15 mouse cellular contexts compared by ENCODE assay signal in the genomic region with DNA sequence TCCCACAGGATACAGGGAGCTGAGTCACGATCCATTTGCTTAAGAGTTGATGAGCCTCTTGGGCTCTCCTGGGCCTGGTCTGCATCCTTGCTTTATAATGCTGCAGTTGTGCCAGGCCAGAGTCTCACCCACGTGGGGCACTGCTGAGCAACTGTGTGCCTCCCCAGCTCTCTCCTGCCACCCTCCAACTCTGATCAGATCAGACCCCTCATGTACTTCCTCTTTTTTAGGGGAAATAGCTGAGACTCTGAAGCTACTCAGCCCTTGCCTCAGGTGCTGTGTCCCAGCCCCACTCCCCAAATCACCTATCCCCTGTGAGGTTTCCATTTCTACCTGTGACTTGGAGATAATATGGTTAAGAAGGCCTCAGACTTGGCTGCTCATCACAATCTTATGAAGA. TPM values are rescaled to one million over a fixed set of nuclear protein-coding genes. Genes with fewer than 3 reads are reported as not detected.
DNase-seq lines count a peak whose midpoint lies in the region; ATAC-seq lines count a peak whose summit lies in the region.
"Had no signal": no experiment of that assay in that cellular context is flagged by ENCODE, and none has a peak within 500 bp of the region (broad histone marks: within the 10 kb centered on the region; RNA-seq: fewer than 3 reads in every experiment).

No protein-coding gene starts in this region.

- peak; percentile 65 for ATAC-seq in megakaryocyte-erythroid progenitor cell, adult 5-6 weeks (replicated peaks; ENCODE audit: low FRiP score, low TSS enrichment, poor library complexity, severe bottlenecking)
- ATAC-seq: forebrain, embryonic 15.5 days had no signal

- intact Hi-C loops in heart, postnatal 36 days (cut with DNase I) = no loop called here

- DNase-seq in heart, adult 11 months = peak; percentile 89
- DNase-seq in heart, postnatal 36 days = no peak
- peak; percentile 74 for DNase-seq in MEL-GATA-1-ER (ENCODE audit: extremely low read depth, low read depth)
- DNase-seq in thymus, postnatal 36 days = peak; percentile 29 to 41
- no peak for DNase-seq in layer of hippocampus, adult 11-12 months (ENCODE audit: low spot score)
- no peak for DNase-seq in adrenal gland, adult 2 months
- no peak for DNase-seq in adrenal gland, adult 8-10 months
- DNase-seq: adrenal gland, postnatal 25 days; cerebellum, adult 8-10 months; gastrocnemius, postnatal 36 days; kidney, adult 8-10 months; kidney, postnatal 36 days had no signal

RNA-seq across cellular contexts. Expression of a gene that starts 2.6 kb away (rescaled TPM):
- under 1 TPM; 0.84 to 0.97 TPM for total RNA-seq in heart, postnatal 36 days (2021)
- not detected in 2 replicates for total RNA-seq in megakaryocyte-erythroid progenitor cell, adult 5-6 weeks (2014; fragmentation: Nextera tagmentation)
- not detected in 2 replicates for total RNA-seq in megakaryocyte-erythroid progenitor cell, adult 5-6 weeks (2017)
- total RNA-seq in adrenal gland, adult 2 months (2021) = under 1 TPM; 0.12 to 0.21 TPM
- polyA plus RNA-seq in adrenal gland, adult 2 months (2012; rRNA removed) = 0.17 and 0.27 TPM in 2 replicates
- under 1 TPM; 0.07 to 0.30 (median 0.13) TPM for total RNA-seq in adrenal gland, adult 8-10 months (2022)
- total RNA-seq: liver, adult 2 months had no signal

RNA-seq across cellular contexts. Expression of a gene that starts 27.6 kb away (rescaled TPM):
- under 1 TPM in 1 of 2 experiments, not detected in 1; 0.11 TPM for total RNA-seq in heart, postnatal 36 days (2021)
- total RNA-seq in megakaryocyte-erythroid progenitor cell, adult 5-6 weeks (2014; fragmentation: Nextera tagmentation) = not detected in 2 replicates
- not detected in 2 replicates for total RNA-seq in megakaryocyte-erythroid progenitor cell, adult 5-6 weeks (2017)
- 1 to 10 TPM; 2.9 to 3.7 TPM for total RNA-seq in adrenal gland, adult 2 months (2021)
- 0.48 and 1.9 TPM in 2 replicates for polyA plus RNA-seq in adrenal gland, adult 2 months (2012; rRNA removed)
- 1 to 10 TPM; 2.9 to 8.4 (median 5.9) TPM for total RNA-seq in adrenal gland, adult 8-10 months (2022)
- total RNA-seq: gastrocnemius, postnatal 36 days; liver, adult 2 months had no signal
- polyA plus RNA-seq: liver, adult 2 months had no signal

Comparison
In these comparisons a context has a peak if more than half of its experiments do, and no peak if none do; other contexts are left out.
1. DNase-seq: peak in heart, adult 11 months (single experiment), MEL-GATA-1-ER (single experiment) and thymus, postnatal 36 days (2 of 2); none in heart, postnatal 36 days (0 of 2), layer of hippocampus, adult 11-12 months (single experiment), adrenal gland, adult 2 months (single experiment) and adrenal gland, adult 8-10 months (single experiment).